In genomic region chr5:134385106-134385505, GRCm38 (mm10) we compare ENCODE assay signal across 8 mouse cellular contexts.
A peak's percentile ranks its signal among the peaks of the same experiment; 100 is the strongest.
DNase-seq lines count a peak whose midpoint lies in the region; ATAC-seq and TF ChIP-seq lines count a peak whose summit lies in the region.

No protein-coding gene starts in this region.

- H3K4me1 ChIP-seq in forebrain, embryonic 10.5 days: no peaks in the 10 kb centered on the region
- H3K4me1 ChIP-seq in forebrain, embryonic 13.5 days: no peaks in the 10 kb centered on the region
- peaks cover 5% of the 10 kb centered on the region for H3K4me1 ChIP-seq in G1E (ENCODE audit: insufficient read depth, low read depth, low read length)

- no peak overlapping the region for H3K9ac ChIP-seq in forebrain, embryonic 13.5 days

- ATAC-seq in forebrain, embryonic 13.5 days: no peak
- ATAC-seq in G1E (ENCODE audit: extremely low read depth, insufficient number of reproducible peaks, low FRiP score, poor library complexity, severe bottlenecking): no peak; the same call in 1 of the 2 replicates

- peaks cover 8% of the 10 kb centered on the region; the same call in 1 of the 2 replicates for H3K9me3 ChIP-seq in forebrain, embryonic 10.5 days
- H3K9me3 ChIP-seq in forebrain, embryonic 13.5 days (replicated peaks): no peaks in the 10 kb centered on the region
- no peaks in the 10 kb centered on the region for H3K9me3 ChIP-seq in G1E (replicated peaks)

- H3K27ac ChIP-seq in forebrain, embryonic 10.5 days: no peak overlapping the region
- H3K27ac ChIP-seq in forebrain, embryonic 13.5 days: no peak overlapping the region

- TF ChIP-seq CTCF in G1E (IDR thresholded peaks at IDR 0.05; ENCODE audit: low read depth, low read length): peak; percentile 82

- H3K36me3 ChIP-seq in forebrain, embryonic 10.5 days (replicated peaks): no peaks in the 10 kb centered on the region; the same call in 1 of the 2 replicates
- H3K36me3 ChIP-seq in forebrain, embryonic 13.5 days (ENCODE audit: poor library complexity, severe bottlenecking): peaks cover 83% of the 10 kb centered on the region
- no peaks in the 10 kb centered on the region for H3K36me3 ChIP-seq in G1E (replicated peaks)

- no peak overlapping the region for H3K4me3 ChIP-seq in forebrain, embryonic 10.5 days
- H3K4me3 ChIP-seq in forebrain, embryonic 13.5 days: no peak overlapping the region
- no peak overlapping the region for H3K4me3 ChIP-seq in G1E (ENCODE audit: low read depth, low read length)

- no peaks in the 10 kb centered on the region for H3K27me3 ChIP-seq in forebrain, embryonic 10.5 days (ENCODE audit: poor library complexity, severe bottlenecking)
- no peaks in the 10 kb centered on the region for H3K27me3 ChIP-seq in forebrain, embryonic 13.5 days
- no peaks in the 10 kb centered on the region; the same call in 1 of the 2 replicates for H3K27me3 ChIP-seq in G1E (ENCODE audit: insufficient read depth, low read length)

- peak; percentile 73 for DNase-seq in forebrain, embryonic 10.5 days (ENCODE audit: extremely low spot score, low spot score)
- peak; percentile 19 for DNase-seq in G1E (ENCODE audit: low spot score)
- DNase-seq in cerebellum, adult 18-20 months: peak; percentile 60 to 75
- peak; percentile 86 for DNase-seq in gastrocnemius, postnatal 10 days
- peak; percentile 71 for DNase-seq in layer of hippocampus, adult 11-12 months (ENCODE audit: low spot score)
- DNase-seq in lung, postnatal 14 days: peak; percentile 85
- DNase-seq in spleen, adult 12 weeks (ENCODE audit: low spot score): peak; percentile 64

- WGBS in forebrain, embryonic 10.5 days: 68% methylated on average over 2 of the region's 2 CpGs
- 58% methylated on average over 2 of the region's 2 CpGs for WGBS in forebrain, embryonic 13.5 days

- H3K4me2 ChIP-seq in forebrain, embryonic 13.5 days: no peak overlapping the region

Comparison
In these comparisons a context has a peak if more than half of its experiments do, and no peak if none do; other contexts are left out.
1. DNase-seq: peak in every context shown above with its lines; median percentile 86 in gastrocnemius, postnatal 10 days; 85 in lung, postnatal 14 days; 73 in forebrain, embryonic 10.5 days; 71 in layer of hippocampus, adult 11-12 months; 68 in cerebellum, adult 18-20 months; 64 in spleen, adult 12 weeks; 19 in G1E.